Mouse (Mus musculus) megakaryocyte, embryonic 14.5 days (primary cell): Measurements from ENCODE around the gene Ino80e.

Experiments used
- FLI1 ChIP-seq: IDR thresholded peaks from 2 replicates; pipeline ENCODE4 v1.6.1; 2012; ENCODE audit warnings: low read length, inconsistent platforms, mixed read lengths
- GATA1 ChIP-seq: IDR thresholded peaks from 3 replicates; pipeline ENCODE4 v1.6.1; 2012; ENCODE audit warnings: mixed read lengths, low read length, inconsistent platforms, borderline replicate concordance

GRCm38 (mm10) chr7:126853454-126853853 lies 8.7 kb downstream of the Ino80e start:
- TF ChIP-seq GATA1 (no peak), FLI1 (no peak)
